Mouse (Mus musculus): ENCODE data around the gene Hoxd13. TPM values are rescaled to one million over a fixed set of nuclear protein-coding genes. Genes with fewer than 3 reads are reported as not detected.

Hoxd13 gene
- polyA plus RNA-seq, 1 experiment from 2014 or later, result 0.06 TPM

Small RNA genes within 50 kb of the gene (microRNA-seq; reads per million reads assigned to microRNA genes)
- gene Gm44463, result not detected

Other genes with a start within 250 kb of the Hoxd13 start
- 43.4 and 49.4 TPM in 2 replicates for gene Lnpk, start 88.9 kb upstream of the Hoxd13 start, polyA plus RNA-seq (2015; fragmentation: Nextera tagmentation; extraction: Ambion mirVana)
- gene Evx2, start 8.8 kb upstream of the Hoxd13 start, polyA plus RNA-seq (2015; fragmentation: Nextera tagmentation; extraction: Ambion mirVana), result 0.31 and 0.52 TPM in 2 replicates
- not detected in 2 replicates for gene Hoxd12, start 6.7 kb downstream of the Hoxd13 start, polyA plus RNA-seq (2015; fragmentation: Nextera tagmentation; extraction: Ambion mirVana)
- not detected in 2 replicates for gene Hoxd11, start 11.2 kb downstream of the Hoxd13 start, polyA plus RNA-seq (2015; fragmentation: Nextera tagmentation; extraction: Ambion mirVana)
- gene Hoxd10, start 23.6 kb downstream of the Hoxd13 start, polyA plus RNA-seq (2015; fragmentation: Nextera tagmentation; extraction: Ambion mirVana), result not detected in 2 replicates
- not detected in 2 replicates for gene Hoxd9, start 29.4 kb downstream of the Hoxd13 start, polyA plus RNA-seq (2015; fragmentation: Nextera tagmentation; extraction: Ambion mirVana)
- gene Hoxd8, start 36.3 kb downstream of the Hoxd13 start, polyA plus RNA-seq (2015; fragmentation: Nextera tagmentation; extraction: Ambion mirVana), result 0.08 and 0.10 TPM in 2 replicates
- gene Hoxd3, start 43.6 kb downstream of the Hoxd13 start, polyA plus RNA-seq (2015; fragmentation: Nextera tagmentation; extraction: Ambion mirVana), result 0.09 and 0.21 TPM in 2 replicates
- gene Hoxd4, start 43.6 kb downstream of the Hoxd13 start, polyA plus RNA-seq (2015; fragmentation: Nextera tagmentation; extraction: Ambion mirVana), result not detected in 2 replicates
- not detected in 2 replicates for gene Gm28230, start 58.4 kb downstream of the Hoxd13 start, polyA plus RNA-seq (2015; fragmentation: Nextera tagmentation; extraction: Ambion mirVana)
- not detected in 2 replicates for gene Hoxd1, start 94.7 kb downstream of the Hoxd13 start, polyA plus RNA-seq (2015; fragmentation: Nextera tagmentation; extraction: Ambion mirVana)
- gene Mtx2, start 157.5 kb downstream of the Hoxd13 start, polyA plus RNA-seq (2015; fragmentation: Nextera tagmentation; extraction: Ambion mirVana), result 139 and 154 TPM in 2 replicates